Mouse (Mus musculus) myocyte (in vitro differentiated cells): ENCODE measurements around the gene Gm20741. TPM values are rescaled to one million over a fixed set of nuclear protein-coding genes. Genes with fewer than 3 reads are reported as not detected.

Experiments
- H3K27me3 ChIP-seq: one replicate; pipeline ENCODE4 v1.6.1; 2011; ENCODE audit not compliant: control insufficient read depth, insufficient read depth, insufficient read length
- H3K36me3 ChIP-seq: one replicate; pipeline ENCODE4 v1.6.1; 2011; ENCODE audit not compliant: control insufficient read depth, insufficient read depth
- H3K4me2 ChIP-seq: one replicate; pipeline ENCODE4 v1.6.1; 2011; ENCODE audit warnings: low read depth, control low read depth
- H3K4me3 ChIP-seq: one replicate; pipeline ENCODE4 v1.5.1; 2011; ENCODE audit warnings: mild to moderate bottlenecking, control low read depth, moderate library complexity
- H3K79me2 ChIP-seq: one replicate; pipeline ENCODE4 v1.6.1; 2011; ENCODE audit not compliant: control insufficient read depth, insufficient read depth
- H3ac ChIP-seq: one replicate; pipeline ENCODE4 v1.6.1; 2011; ENCODE audit not compliant: control insufficient read depth, insufficient read length
- CEBPB ChIP-seq: IDR thresholded peaks from 2 replicates; pipeline ENCODE4 v1.6.1; 2011; ENCODE audit warnings: mild to moderate bottlenecking, moderate library complexity; ENCODE audit not compliant: poor library complexity, insufficient read depth, severe bottlenecking
- polyA plus RNA-seq: library from polyadenylated mRNA; unstranded; fragments of >200 nt; fragmentation: generic; extraction: Trizol; gene quantifications from one replicate; pipeline ENCODE4 v1.2.1, GENCODE M21; 2012; ENCODE audit warnings: missing spikeins

The Gm20741 gene
- polyA plus RNA-seq, 1 experiment: not detected

DNA sequence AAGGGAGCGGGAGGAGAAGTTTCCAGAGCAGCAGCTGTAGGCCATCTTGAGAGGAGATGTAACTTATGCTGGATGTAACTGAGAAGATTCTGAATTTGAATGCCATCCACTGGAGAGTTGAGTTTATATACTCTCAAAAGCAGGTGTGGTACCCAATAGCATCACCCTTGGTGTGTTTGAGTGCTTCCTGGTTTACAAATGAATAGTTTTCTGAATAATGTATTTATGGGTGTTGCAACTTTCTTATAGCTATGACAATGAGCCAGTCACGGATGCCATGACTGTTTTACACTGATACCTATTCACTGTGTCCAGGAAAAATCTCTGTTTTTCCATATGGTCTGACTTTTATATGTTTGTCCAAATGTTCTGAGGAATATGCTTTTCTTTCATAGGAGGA is 37.9 kb downstream of the Gm20741 start, which contains the start of gene 2310057N15Rik:
2310057N15Rik (minus strand) TSS at position 101 of the 400 bp plus-strand sequence.
- Histone ChIP-seq H3K4me2 (no peak within 1 kb of the TSS), H3K27me3 (no peaks in the 10 kb centered on the region), H3ac (no peak within 1 kb of the TSS), H3K4me3 (no peak within 1 kb of the TSS), H3K79me2 (no peaks in the 10 kb centered on the region), H3K36me3 (no peaks in the 10 kb centered on the region)
- TF ChIP-seq CEBPB: no peak

Other genes starting within 250 kb of the Gm20741 start
- not detected for gene Cldn8, start 249.0 kb downstream of the Gm20741 start, polyA plus RNA-seq
- not detected for gene Krtap24-1, start 199.9 kb downstream of the Gm20741 start, polyA plus RNA-seq
- not detected for gene 2310079G19Rik, start 184.6 kb downstream of the Gm20741 start, polyA plus RNA-seq
- gene Krtap26-1, start 164.4 kb downstream of the Gm20741 start, polyA plus RNA-seq: not detected
- gene Krtap27-1, start 140.5 kb downstream of the Gm20741 start, polyA plus RNA-seq: not detected
- gene 2310061N02Rik, start 104.3 kb downstream of the Gm20741 start, polyA plus RNA-seq: not detected
- not detected for gene Krtap13-1, start 83.4 kb downstream of the Gm20741 start, polyA plus RNA-seq
- not detected for gene Krtap13, start 60.6 kb downstream of the Gm20741 start, polyA plus RNA-seq
- gene 2310034C09Rik, start 53.4 kb downstream of the Gm20741 start, polyA plus RNA-seq: not detected
- not detected for gene 2310057N15Rik, start 38.0 kb downstream of the Gm20741 start, polyA plus RNA-seq
- not detected for gene Gm5965, start 34.3 kb downstream of the Gm20741 start, polyA plus RNA-seq
- not detected for gene Krtap15, start 8.0 kb upstream of the Gm20741 start, polyA plus RNA-seq
- not detected for gene Krtap14, start 13.9 kb upstream of the Gm20741 start, polyA plus RNA-seq
- gene Krtap19-1, start 57.2 kb upstream of the Gm20741 start, polyA plus RNA-seq: not detected
- gene Krtap19-2, start 62.0 kb upstream of the Gm20741 start, polyA plus RNA-seq: not detected
- gene Krtap19-3, start 65.8 kb upstream of the Gm20741 start, polyA plus RNA-seq: not detected
- gene Krtap19-4, start 72.9 kb upstream of the Gm20741 start, polyA plus RNA-seq: not detected
- not detected for gene Krtap19-5, start 84.2 kb upstream of the Gm20741 start, polyA plus RNA-seq
- gene Krtap19-9b, start 120.0 kb upstream of the Gm20741 start, polyA plus RNA-seq: not detected
- not detected for gene Krtap16-3, start 150.7 kb upstream of the Gm20741 start, polyA plus RNA-seq
- not detected for gene Krtap22-2, start 198.5 kb upstream of the Gm20741 start, polyA plus RNA-seq
- gene Gm10229, start 203.1 kb upstream of the Gm20741 start, polyA plus RNA-seq: not detected
- gene Krtap6-1, start 219.5 kb upstream of the Gm20741 start, polyA plus RNA-seq: not detected
- gene Gm10228, start 229.3 kb upstream of the Gm20741 start, polyA plus RNA-seq: not detected
- gene Krtap6-5, start 235.7 kb upstream of the Gm20741 start, polyA plus RNA-seq: not detected